Mouse (Mus musculus): ENCODE measurements around the gene Washc1. TPM values are rescaled to one million over a fixed set of nuclear protein-coding genes. Genes with fewer than 3 reads are reported as not detected.

Washc1 gene
- polyA plus RNA-seq, 1 experiment, result 40.1 TPM

Other genes starting within 250 kb of the Washc1 start
- gene Ralbp1, start 225.7 kb upstream of the Washc1 start, polyA plus RNA-seq (2012; fragmentation: generic; extraction: Trizol), result 24.5 TPM
- gene Twsg1, start 160.3 kb upstream of the Washc1 start, polyA plus RNA-seq (2012; fragmentation: generic; extraction: Trizol), result 9.0 TPM
- 2.7 TPM for gene Ankrd12, start 34.5 kb upstream of the Washc1 start, polyA plus RNA-seq (2012; fragmentation: generic; extraction: Trizol)
- 175 TPM for gene Ndufv2, start 10.0 kb upstream of the Washc1 start, polyA plus RNA-seq (2012; fragmentation: generic; extraction: Trizol)
- 4.7 TPM for gene Ddx11, start 12.0 kb downstream of the Washc1 start, polyA plus RNA-seq (2012; fragmentation: generic; extraction: Trizol)

Measured in myocyte (in vitro differentiated cells).